Mouse (Mus musculus): Measurements from ENCODE around the gene Galr3.
"Not testable (repeated sequence)": the region's sequence is repeated elsewhere in the genome, so short reads cannot be mapped to it uniquely, and the experiment has no call there.

Gene Galr3

DNA sequence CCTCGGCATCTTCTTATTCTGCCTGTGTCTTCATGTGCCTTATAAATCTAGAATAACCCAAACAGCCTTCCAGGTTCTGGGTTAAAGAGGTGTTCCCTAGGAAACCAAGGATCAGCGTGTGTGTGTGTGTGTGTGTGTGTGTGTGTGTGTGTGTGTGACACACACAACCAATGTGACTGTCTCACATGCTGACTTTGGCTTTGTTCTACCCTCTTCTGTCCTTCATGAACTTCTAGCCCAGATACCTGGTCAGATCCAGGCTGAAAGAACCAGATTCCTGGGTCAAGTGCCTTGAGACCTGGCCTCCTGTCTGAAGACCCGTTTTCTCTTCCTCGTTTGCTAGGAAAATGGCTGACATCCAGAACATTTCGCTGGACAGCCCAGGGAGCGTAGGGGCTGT lies at the start of gene Galr3:
Gene Galr3, plus strand, starts transcription at position 301 of the 400 bp plus-strand sequence.
- no peak for DNase-seq (ENCODE audit: low read depth, low spot score)

DNA sequence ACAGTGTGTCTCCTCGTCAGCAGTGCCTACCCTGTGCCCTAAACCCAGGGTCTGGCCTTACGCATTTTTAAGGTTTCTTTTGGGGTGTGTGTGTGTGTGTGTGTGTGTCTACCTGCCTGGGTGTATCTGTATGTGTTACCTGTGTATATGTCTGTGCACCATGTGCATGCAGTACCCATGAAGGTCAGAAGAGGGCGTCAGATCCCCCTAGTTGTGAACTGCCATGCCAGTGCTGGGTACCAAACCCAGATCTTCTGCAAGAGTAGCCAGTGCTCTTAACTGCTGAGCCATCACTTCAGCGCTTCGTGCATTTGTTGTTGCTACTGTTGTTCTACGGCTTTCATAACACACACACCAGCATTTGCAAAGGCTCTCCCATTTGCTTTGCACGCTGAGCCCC lies 49.5 kb upstream of the Galr3 start:
- no peak for DNase-seq (ENCODE audit: low read depth, low spot score)

DNA sequence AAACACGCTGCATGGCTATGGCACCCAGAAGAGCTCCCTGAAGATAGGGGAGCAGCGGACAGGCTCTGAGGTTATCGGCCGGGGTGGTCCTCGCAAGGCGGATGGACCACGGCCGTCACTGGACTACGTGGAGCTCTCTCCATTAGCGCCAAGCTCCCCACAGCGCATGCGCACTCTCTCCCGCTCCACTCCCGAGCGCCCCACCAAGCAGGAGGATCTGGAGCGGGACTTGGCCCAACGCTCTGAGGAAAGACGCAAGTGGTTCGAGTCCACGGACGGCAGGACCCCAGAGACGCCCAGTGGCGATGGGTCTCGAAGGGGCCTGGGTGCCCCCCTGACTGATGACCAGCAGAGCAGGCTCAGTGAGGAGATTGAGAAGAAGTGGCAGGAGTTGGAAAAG lies 48.8 kb upstream of the Galr3 start:
- DNase-seq (ENCODE audit: low read depth, low spot score) = no peak

DNA sequence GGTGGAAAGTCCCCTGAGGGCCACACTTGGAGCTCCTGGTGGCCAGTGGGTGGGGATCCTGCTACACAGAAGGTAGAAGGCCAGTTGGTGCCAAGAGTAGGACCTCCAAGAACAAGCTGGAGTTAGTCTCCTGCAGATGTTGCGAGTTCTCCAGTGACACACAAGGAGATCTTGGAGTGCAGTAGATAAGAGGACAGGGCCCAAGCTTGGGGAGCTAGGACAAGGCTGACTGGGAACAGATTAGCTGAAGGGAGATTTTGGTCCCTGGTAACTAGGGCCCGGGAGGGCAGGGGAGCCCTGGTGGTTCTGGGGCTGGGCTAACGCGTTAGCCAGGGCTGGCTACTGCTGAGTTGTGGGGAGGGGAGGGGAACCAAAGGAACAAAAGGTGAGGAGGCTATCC lies 45.8 kb upstream of the Galr3 start:
- DNase-seq (ENCODE audit: low read depth, low spot score) = no peak

DNA sequence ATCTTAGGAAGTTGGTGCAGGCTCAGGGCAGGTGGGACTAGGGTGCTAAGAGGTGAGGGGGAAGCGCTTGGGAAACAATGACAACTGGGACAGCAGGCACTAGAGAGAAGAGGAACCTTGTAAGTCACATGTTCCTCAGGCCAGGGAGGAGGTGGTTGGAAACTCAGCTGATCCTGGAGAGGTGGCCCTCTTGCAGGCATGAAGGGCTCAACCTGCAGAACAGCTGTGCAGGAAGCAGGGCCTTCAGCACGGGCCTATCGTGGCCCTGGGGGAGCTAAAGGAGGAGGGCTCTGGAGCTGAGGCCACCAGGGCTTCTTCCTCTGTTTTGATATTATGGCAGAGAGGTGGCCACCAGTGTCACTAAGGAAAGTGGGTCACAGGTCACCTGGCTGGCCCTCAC lies 45.0 kb upstream of the Galr3 start:
- DNase-seq (ENCODE audit: low read depth, low spot score) = no peak

DNA sequence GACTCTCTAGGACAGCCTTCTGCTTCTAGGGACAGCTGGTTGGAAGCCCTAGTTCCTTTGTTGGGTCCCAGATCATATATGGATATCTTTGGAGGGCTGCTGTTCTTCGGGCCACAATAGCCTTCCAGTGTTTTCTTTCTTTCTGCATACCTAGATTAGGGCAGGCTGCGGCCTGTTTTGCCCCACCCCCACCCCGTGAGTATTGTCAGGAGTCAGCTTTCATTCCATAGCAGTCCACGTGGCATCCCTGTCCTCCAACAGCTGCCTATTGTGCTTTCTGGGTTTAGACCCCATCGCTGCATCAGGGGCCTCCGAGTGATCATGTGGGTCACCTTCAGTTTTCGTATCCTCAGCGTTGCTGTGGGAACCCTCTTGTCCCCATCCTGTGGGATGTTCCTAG lies 43.3 kb upstream of the Galr3 start:
- DNase-seq (ENCODE audit: low read depth, low spot score) = no peak

DNA sequence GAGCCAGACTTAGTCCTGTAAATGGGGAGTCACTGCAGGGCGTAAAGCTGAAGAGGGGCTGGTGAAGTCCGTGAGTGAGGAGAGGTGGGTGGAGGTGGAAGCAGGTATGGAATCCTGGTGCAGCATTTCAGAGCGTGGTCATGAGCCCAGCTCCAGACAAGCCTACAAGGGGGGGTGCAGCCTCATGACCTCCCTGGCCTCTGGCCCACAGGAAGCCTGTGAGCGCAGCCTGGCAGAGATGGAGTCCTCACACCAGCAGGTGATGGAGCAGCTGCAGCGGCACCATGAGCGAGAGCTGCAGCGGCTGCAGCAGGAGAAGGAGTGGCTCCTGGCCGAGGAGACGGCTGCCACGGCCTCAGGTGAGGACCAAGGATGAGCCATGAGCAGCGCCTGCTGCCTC lies 42.1 kb upstream of the Galr3 start:
- no peak for DNase-seq (ENCODE audit: low read depth, low spot score)

DNA sequence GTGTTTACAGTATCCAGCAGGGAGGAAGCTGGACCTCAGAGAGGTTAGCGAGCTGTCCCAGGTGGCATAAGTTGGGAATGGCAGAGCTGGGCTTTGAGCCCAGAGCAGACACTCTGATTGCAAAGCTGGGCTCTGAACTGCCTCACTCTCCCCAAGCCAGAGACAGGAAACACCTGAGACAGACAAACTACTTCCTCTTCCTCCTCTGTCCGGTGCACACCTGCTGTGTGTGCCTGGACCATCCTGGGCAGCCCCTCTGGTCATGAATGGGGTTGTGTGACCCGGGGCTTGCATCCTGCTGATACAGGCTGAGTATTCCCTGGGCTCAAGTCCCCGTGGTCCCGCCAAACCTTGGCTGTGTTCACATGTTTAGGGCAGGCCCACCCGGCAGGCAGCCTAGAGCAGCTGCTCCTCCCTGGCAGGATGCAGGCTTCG lies 41.3 kb upstream of the Galr3 start:
- no peak for DNase-seq (ENCODE audit: low read depth, low spot score)

DNA sequence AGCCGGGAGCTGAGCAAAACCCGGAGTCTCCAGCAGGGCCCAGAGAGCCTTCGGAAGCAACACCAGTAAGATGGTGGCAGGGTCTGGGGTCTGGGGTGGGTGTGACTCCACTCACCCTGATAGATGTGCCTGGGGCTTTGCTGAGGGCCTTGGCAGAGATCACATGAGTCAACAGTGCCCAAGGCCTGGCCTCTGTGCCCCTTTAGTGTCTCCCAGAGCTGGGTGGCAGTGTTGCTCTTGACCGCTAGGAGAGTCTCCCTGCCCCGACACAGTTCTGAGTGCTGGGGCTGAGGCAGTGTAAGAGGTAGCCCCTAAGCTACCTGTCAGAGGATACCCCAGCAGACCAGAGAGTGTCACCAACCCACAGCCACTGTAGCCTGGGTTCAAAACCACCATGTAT lies 40.1 kb upstream of the Galr3 start:
- DNase-seq (ENCODE audit: low read depth, low spot score) = no peak

DNA sequence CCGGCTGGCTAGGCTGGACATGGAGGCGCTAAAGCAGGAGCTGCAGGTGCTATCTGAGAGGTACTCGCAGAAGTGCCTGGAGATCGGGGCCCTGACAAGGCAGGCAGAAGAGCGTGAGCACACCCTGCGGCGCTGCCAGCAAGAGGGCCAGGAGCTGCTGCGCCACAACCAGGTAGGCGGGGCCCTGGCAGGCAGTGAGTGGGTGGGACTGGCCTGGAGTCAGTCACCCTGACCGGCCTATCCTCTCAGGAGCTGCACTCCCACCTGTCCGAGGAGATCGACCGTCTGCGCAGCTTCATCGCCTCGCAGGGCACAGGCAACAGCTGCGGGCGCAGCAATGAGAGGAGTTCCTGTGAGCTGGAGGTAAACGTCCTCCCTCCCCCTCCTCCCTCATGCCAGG lies 39.6 kb upstream of the Galr3 start:
- DNase-seq (ENCODE audit: low read depth, low spot score) = no peak

DNA sequence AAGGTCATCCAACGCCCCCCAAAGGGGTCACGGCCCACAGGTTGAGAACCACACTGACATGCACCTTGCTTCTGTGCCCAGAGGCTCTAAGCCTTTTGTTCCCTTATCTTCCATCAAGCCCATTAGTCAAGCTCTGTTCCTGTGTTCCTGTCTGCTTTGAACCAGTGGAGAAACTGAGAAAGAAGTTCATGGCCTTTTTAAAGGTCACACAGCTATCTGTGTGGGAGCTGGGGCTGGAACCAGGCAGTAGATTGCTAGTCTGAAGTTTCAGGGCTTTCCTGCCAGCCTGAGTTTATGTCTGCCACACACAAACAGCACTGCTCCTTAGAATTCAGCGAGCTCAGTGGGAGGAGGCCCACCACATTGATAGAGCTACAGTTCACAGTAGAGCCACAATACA lies 38.6 kb upstream of the Galr3 start:
- DNase-seq (ENCODE audit: low read depth, low spot score) = no peak

DNA sequence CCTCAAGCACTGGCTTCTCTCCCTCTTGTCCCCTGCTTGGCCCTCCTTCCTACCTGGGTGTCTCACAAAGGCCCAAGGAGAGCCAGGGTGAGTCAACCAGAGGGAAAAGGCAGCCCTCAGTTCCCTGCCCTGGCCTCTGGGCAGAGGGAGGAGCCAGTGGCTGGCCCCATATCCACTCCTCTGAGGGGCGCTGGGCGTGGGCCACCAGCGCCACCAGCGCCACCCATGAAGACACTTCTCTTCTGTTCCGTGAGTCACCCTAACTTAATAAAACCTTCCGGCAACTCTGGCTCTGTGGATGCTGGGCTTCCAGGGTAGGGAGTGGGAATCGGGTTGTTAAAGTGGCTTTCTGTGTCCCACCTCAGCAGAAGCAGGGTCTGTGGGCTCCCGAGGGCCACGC lies 36.1 kb upstream of the Galr3 start:
- no peak for DNase-seq (ENCODE audit: low read depth, low spot score)

DNA sequence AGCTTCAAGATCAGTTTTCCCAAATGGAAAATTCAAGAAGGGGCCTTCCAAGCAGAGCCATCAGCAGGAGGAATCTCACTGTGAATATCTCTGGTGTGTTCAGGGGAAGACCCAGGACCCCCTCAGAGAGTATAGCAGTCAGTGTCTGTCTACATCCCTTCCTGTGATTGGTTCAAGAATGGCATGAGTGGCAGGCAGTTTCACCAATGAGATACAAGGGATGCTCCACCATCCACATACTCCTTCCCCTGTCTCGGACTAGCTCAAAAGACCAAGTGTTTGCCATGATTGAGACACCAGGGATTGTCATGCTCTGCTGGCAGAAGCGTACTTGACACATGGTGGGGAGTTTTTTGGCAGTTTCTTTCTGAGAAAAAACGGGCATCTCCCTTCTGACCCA lies 35.0 kb upstream of the Galr3 start:
- DNase-seq (ENCODE audit: low read depth, low spot score) = no peak

DNA sequence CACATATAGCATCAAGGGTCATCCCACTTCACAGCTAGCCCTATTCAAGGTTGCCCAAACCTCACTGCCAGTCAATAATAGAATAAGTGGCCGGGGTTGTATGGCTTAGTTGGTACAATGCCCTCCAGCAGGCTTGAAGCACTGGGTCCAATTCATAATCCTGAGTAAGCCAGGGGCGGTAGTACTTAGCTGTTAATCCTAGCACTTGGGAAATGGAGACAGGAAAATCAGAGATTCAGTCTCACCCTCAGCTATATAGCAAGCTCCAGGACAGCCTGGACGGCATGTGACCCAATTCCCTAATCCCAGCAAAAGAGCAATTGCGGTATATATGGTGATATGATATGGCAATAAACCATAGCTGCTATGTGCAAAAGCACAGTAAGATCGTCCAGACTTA lies 34.6 kb upstream of the Galr3 start:
- DNase-seq (ENCODE audit: low read depth, low spot score) = no peak

DNA sequence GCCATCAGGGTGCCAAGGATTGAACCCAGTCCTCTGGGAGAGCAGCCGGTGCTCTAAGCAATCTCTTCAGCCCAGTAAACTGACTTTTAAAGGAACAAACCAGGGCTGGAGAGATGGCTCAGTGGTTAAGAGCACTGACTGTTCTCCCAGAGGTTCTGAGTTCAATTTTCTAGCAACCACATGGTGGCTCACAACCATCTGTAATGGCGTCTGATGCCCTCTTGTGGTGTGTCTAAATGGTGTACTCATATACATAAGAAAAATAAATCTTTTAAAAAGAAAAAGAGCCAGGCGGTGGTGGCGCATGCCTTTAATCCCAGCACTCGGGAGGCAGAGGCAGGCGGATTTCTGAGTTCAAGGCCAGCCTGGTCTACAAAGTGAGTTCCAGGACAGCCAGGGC lies 33.8 kb upstream of the Galr3 start:
- DNase-seq (ENCODE audit: low read depth, low spot score) = not testable (repeated sequence)

DNA sequence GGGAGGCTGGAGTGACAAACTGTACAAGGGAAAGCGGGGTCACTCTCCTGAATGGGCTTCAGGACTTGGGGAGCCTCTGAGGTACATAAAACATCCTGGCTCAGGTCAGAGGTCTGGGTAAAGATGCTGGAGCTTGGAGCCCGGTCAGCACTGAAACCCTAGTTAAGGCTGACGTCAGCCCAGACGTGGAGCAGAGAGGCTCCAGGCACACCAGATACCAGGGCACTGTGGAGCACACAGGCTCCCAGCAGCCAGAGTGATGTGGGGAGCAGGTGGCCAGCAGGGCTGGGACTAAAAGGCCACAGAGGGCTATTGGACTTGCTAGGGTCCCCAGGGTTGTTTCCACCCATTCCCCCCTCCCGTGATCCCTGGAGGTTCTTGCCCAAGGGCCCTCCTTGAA lies 32.0 kb upstream of the Galr3 start:
- DNase-seq (ENCODE audit: low read depth, low spot score) = no peak

DNA sequence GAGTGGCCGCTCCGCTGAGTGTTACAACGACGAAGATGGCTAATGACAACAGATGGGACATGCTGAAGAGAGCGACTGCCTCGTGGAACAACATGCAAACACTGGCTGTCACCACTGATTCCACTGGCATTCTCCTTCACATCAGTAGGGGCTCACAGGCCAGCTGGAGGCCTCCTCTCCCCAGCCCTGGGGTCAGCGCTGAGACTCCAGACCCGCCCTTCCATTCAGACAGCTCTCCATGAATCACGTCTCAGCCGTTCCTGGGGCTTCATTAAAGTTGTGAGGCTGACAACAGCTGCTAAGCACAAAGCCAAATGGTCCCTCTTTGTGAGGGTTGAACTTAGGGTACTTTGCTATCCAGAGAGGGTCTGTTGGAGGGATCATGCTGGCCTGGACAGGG lies 30.1 kb upstream of the Galr3 start:
- DNase-seq (ENCODE audit: low read depth, low spot score) = no peak

DNA sequence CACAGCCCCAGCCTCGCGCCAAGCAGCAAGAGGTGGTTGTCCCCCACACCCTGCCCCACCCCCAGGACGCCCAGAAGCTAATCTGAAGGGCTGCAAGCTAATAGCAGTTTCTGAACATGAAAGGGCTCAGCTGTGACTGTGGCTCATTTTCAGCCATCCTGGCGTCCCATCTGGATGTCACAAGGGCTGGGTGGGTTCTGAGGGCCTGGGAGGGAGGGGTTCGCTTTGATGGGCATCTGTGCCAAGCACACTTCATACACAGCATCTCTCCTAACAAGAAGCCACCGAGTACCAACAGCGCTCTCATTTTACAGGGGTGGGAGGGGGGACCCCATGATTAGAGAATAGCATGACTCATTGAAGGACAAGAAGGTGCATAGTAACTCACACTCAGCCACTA lies 28.3 kb upstream of the Galr3 start:
- no peak for DNase-seq (ENCODE audit: low read depth, low spot score)

DNA sequence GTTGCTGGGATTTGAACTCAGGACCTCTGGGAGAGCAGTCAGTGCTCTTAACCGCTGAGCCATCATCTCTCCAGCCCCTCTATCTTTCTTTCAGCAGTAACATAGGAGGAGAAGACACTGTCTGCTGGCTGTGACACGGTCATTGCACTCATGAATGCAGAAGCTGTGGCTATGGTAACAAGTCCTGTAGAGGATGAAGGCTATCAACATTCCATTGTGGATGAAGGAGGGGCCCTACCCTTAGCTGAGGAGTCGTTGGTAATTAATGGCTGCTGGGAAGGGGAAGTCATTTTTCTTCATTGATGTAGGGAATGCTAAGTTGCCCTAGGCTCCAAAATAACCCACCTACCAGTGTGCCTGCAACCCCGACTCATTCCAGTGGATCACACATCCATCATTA lies 23.5 kb upstream of the Galr3 start:
- no peak for DNase-seq (ENCODE audit: low read depth, low spot score)

DNA sequence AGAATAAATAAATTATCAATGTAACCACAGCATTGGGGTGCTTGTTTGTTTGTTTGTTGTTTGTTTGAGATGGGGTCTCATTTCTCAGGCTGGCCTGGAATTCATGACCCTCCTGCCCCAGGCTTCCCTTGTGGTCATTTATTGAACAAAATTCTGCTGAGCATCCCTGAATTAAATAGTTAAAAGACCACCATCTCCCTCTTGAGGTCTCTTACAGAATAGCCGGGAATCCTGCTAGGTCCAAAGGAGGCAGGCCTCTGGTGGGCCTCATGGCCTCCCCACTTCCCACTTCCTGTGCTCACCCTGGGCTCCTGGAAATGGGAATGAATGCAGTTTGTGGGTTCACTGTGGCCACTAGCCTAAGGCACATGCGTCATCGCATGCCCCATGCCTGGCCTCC lies 22.8 kb upstream of the Galr3 start:
- DNase-seq (ENCODE audit: low read depth, low spot score) = no peak

DNA sequence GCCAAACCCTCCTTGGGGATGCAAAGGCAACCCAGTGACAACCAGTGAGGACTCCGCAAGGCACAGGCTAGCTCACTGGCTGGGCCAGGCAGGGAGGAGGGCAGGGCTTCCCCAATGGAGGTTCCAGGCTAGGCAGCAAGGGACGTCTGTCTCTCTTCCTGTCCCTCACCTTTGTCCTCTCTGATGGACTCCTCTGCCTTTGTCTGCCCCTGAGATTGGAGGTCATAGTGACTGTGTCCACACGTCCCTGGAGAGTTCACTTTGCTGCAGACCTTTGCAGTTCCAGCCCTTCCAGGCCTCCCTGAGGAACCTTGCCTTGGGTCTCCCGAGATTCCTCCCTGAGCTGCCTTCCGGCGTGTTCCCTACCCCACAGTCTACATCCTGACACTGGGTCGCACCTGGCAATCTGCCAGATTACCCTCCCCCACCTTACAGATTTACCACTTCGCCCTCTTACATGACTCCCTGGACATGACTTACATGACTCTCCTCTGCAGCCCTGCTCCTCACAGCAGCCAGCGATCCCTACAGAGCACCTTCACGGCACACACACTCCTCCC lies 18.9 kb upstream of the Galr3 start:
- DNase-seq (ENCODE audit: low read depth, low spot score) = no peak

DNA sequence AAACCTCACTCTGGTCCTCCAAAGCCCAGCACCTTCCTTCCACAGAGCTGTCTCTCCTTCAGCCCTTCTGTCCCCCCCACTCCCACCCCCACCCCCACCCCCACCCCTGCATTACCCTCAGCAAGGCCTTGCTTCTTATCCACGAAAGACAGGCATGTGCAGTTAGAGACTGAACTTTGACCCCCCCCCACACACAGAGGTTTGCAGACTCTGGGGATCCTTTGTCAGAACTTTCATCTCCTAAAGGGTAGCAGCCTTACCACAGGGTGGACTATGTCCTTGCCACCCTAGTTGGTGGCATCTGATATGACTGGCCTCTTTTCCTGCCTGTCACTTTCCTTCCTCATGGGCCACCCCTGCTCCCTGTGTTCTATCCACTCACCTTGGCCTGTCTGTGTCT lies 18.3 kb upstream of the Galr3 start:
- no peak for DNase-seq (ENCODE audit: low read depth, low spot score)

DNA sequence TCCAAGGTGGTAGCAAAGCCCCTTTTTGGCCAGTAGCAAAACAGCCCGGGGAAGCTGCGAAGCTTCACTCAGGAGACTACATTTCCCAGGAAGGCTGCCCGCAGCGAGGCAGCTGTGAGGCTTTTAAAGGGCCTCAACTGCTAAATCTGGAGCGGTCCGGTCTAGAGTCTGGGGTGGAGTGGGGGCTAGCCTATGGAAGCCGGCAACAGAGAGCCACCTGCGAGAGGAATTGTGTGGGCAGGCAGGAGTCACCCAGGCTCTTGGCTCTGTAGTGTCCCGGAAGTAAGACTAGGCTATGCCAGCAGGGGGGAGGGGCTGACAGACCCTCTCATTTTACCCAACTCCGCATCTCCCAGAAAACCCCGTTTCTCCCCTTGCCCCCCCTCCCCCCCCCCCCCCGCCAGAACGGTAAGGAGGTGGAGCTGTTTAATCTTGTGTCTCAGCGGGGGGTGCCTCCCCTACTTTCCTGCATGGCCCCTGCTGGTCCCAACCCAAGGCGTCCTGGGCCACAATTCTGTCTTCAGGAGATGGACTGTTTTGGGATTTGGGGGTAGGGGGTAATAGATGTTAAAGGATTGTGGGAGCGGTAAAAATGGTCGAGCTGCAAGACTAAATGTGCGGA lies 15.9 kb upstream of the Galr3 start:
- DNase-seq (ENCODE audit: low read depth, low spot score) = no peak

Measured in c-Kit-negative CD71-positive TER-119-positive erythroid progenitor cells, embryonic 14.5 days (primary cell).